Mouse (Mus musculus) MEL (cell line): Measurements from ENCODE around the gene Nars2. TPM values are rescaled to one million over a fixed set of nuclear protein-coding genes. Genes with fewer than 3 reads are reported as not detected.
A peak's percentile ranks its signal among the peaks of the same experiment; 100 is the strongest.

Experiments used
- DNase-seq: peaks from one replicate; pipeline ENCODE4 v3.0.0; 2011; ENCODE audit warnings: low read depth, low spot score
- H3K27ac ChIP-seq: 2 replicates; pipeline ENCODE4 v1.5.1; 2012; ENCODE audit warnings: low read depth, mild to moderate bottlenecking, control low read depth, low read length, moderate library complexity; ENCODE audit not compliant: control insufficient read depth
- H3K27me3 ChIP-seq, 2 experiments: fragments of 150-350 bp in 1 of 2; sonication (generic) in 1 of 2; 2 replicates each; pipeline ENCODE4 v1.6.1; 2012; ENCODE audit warnings: low read length in 2 of 2, mild to moderate bottlenecking in 2 of 2, improper control_type of control experiment in 1 of 2, moderate library complexity in 1 of 2; ENCODE audit not compliant: insufficient read depth in 2 of 2, control insufficient read depth in 1 of 2
- H3K36me3 ChIP-seq, 2 experiments: 2 replicates each; pipeline ENCODE4 v1.6.1; 2012 to 2014; ENCODE audit warnings: low read length in 2 of 2, improper control_type of control experiment in 1 of 2, inconsistent platforms in 1 of 2, mild to moderate bottlenecking in 1 of 2; ENCODE audit not compliant: insufficient read depth in 2 of 2, control insufficient read depth in 1 of 2
- H3K4me1 ChIP-seq, 2 experiments: fragments of 150-350 bp in 1 of 2; sonication (generic) in 1 of 2; 2 replicates each; pipeline ENCODE4 v1.6.1; 2012; ENCODE audit warnings: low read length in 2 of 2, improper control_type of control experiment in 1 of 2, mild to moderate bottlenecking in 1 of 2; ENCODE audit not compliant: insufficient read depth in 2 of 2, control insufficient read depth in 1 of 2
- H3K4me3 ChIP-seq, 2 experiments: fragments of 150-350 bp in 1 of 2; sonication (generic) in 1 of 2; 2 replicates each; pipeline ENCODE4 v1.5.1; 2012; ENCODE audit warnings: low read depth in 2 of 2, low read length in 2 of 2, mild to moderate bottlenecking in 2 of 2, moderate library complexity in 2 of 2, control low read depth in 1 of 2, improper control_type of control experiment in 1 of 2; ENCODE audit not compliant: control insufficient read depth in 1 of 2, insufficient read depth in 1 of 2
- H3K79me2 ChIP-seq: 2 replicates; pipeline ENCODE4 v1.6.1; 2012; ENCODE audit warnings: mild to moderate bottlenecking, low read length, moderate library complexity; ENCODE audit not compliant: control insufficient read depth, poor library complexity, insufficient read depth
- H3K9ac ChIP-seq: 2 replicates; pipeline ENCODE4 v1.6.1; 2012; ENCODE audit warnings: low read depth, mild to moderate bottlenecking, control low read depth, low read length, moderate library complexity; ENCODE audit not compliant: control insufficient read depth, poor library complexity, severe bottlenecking
- H3K9me3 ChIP-seq: fragments of 150-350 bp; sonication (generic); replicated peaks from 2 replicates; pipeline ENCODE4 v1.6.1; 2012; ENCODE audit warnings: mild to moderate bottlenecking, low read length, improper control_type of control experiment, moderate library complexity; ENCODE audit not compliant: insufficient read depth
- CHD1 ChIP-seq: IDR thresholded peaks from 2 replicates; pipeline ENCODE4 v1.6.1; 2012; ENCODE audit warnings: low read depth, mild to moderate bottlenecking, inconsistent platforms, low read length, improper control_type of control experiment
- CHD2 ChIP-seq: IDR thresholded peaks from 2 replicates; pipeline ENCODE4 v1.6.1; 2011; ENCODE audit warnings: low read length, improper control_type of control experiment
- E2F4 ChIP-seq: IDR thresholded peaks from 2 replicates; pipeline ENCODE4 v1.6.1; 2011; ENCODE audit warnings: low read depth, low read length, improper control_type of control experiment, borderline replicate concordance
- ELF1 ChIP-seq: IDR thresholded peaks from 2 replicates; pipeline ENCODE4 v1.6.1; 2014; ENCODE audit warnings: low read depth, mild to moderate bottlenecking, inconsistent platforms, low read length, improper control_type of control experiment, moderate library complexity
- ETS1 ChIP-seq: IDR thresholded peaks from 2 replicates; pipeline ENCODE4 v1.6.1; 2012; ENCODE audit warnings: low read depth, mild to moderate bottlenecking, inconsistent platforms, low read length, improper control_type of control experiment, moderate library complexity
- KAT2A ChIP-seq: conservative IDR thresholded peaks from 2 replicates; pipeline ENCODE4 v1.6.1; 2012; ENCODE audit warnings: low read depth, low read length, improper control_type of control experiment, inconsistent platforms
- MAFK ChIP-seq: IDR thresholded peaks from 2 replicates; pipeline ENCODE4 v1.6.1; 2011; ENCODE audit warnings: low read depth, mild to moderate bottlenecking, low read length, improper control_type of control experiment, borderline replicate concordance
- NRF1 ChIP-seq: IDR thresholded peaks from 2 replicates; pipeline ENCODE4 v1.6.1; 2014; ENCODE audit warnings: low read depth, mild to moderate bottlenecking, inconsistent platforms, low read length, improper control_type of control experiment, moderate library complexity; ENCODE audit not compliant: poor library complexity, insufficient read depth, severe bottlenecking
- POLR2AphosphoS5 ChIP-seq: IDR thresholded peaks from 2 replicates; pipeline ENCODE4 v1.6.1; 2012; ENCODE audit warnings: low read depth, borderline replicate concordance, mild to moderate bottlenecking, inconsistent platforms, low read length, moderate library complexity, mixed read lengths
- RCOR1 ChIP-seq: IDR thresholded peaks from 2 replicates; pipeline ENCODE4 v1.6.1; 2012; ENCODE audit warnings: low read depth, mild to moderate bottlenecking, inconsistent platforms, low read length, improper control_type of control experiment
- ZC3H11A ChIP-seq: IDR thresholded peaks from 2 replicates; pipeline ENCODE4 v1.6.1; 2012; ENCODE audit warnings: low read depth, mild to moderate bottlenecking, inconsistent platforms, low read length, improper control_type of control experiment
- ZMIZ1 ChIP-seq: IDR thresholded peaks from 2 replicates; pipeline ENCODE4 v1.6.1; 2012; ENCODE audit warnings: low read depth, mild to moderate bottlenecking, inconsistent platforms, low read length, improper control_type of control experiment, moderate library complexity
- ZNF384 ChIP-seq: IDR thresholded peaks from 2 replicates; pipeline ENCODE4 v1.6.1; 2012; ENCODE audit warnings: low read depth, mild to moderate bottlenecking, inconsistent platforms, low read length, improper control_type of control experiment
- polyA plus RNA-seq, 2 experiments: library from polyadenylated mRNA; stranded (reverse) in 1 of 2; unstranded in 1 of 2; fragments of >175 nt in 1 of 2; fragments of >200 nt in 1 of 2; gene quantifications; 2 replicates each; pipeline versions ENCODE4 v1.2.1 to v1.2.4; 2012; ENCODE audit warnings: low replicate concordance in 2 of 2, low read depth in 1 of 2; ENCODE audit not compliant: insufficient read length in 2 of 2, insufficient read depth in 1 of 2, missing spikeins in 1 of 2
- total RNA-seq: library from RNA; depleted of rRNA; stranded (reverse); fragments of 300-350 nt; gene quantifications from 2 replicates; pipeline ENCODE4 v1.2.3, GENCODE M21; 2012

Nars2 gene
- total and polyA plus RNA-seq, 3 experiments: 14.7 to 22.9 TPM; not detected in 1

GRCm38 (mm10) chr7:97074974-97075373 lies 123.7 kb downstream of the Nars2 start:
- Histone ChIP-seq H3K4me3 (no peak overlapping the region), H3K36me3 (peaks cover 0 to 9% of the 10 kb centered on the region in 2 experiments; a peak in 2 of 4 replicates), H3K4me1 (peaks cover 5 to 7% of the 10 kb centered on the region in 2 experiments; a peak in 3 of 4 replicates), H3K27ac (no peak overlapping the region), H3K9ac (no peak overlapping the region), H3K9me3 (no peaks in the 10 kb centered on the region), H3K79me2 (no peaks in the 10 kb centered on the region), H3K27me3 (no peaks in the 10 kb centered on the region)
- DNase-seq: no peak
- TF ChIP-seq ZNF384: peak; percentile 27; the same call in 1 of the 2 replicates
- TF ChIP-seq RCOR1: no peak
- TF ChIP-seq POLR2AphosphoS5: no peak
- peak; percentile 27; the same call in 1 of the 2 replicates for TF ChIP-seq ETS1

DNA sequence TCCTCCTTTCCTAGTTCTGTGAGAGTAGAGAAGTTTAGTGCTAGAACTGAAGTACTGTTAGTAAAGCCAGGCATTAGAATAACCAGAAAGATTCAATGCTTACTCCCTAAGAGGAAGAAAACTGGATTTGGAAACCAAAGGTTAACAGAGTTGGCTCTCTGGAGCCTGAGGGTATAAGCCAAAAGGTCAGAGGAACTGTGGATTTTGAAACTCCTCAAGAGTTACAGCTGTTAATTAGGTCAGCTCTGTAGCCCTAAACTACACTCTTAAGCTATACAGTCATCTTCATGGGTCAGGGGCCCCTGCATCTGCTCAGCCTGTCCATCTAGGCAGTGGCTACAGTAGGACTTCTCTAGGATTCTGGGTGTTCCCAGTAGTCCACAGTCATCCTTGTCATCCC lies 125.7 kb downstream of the Nars2 start:
- H3K36me3 ChIP-seq: 0 out of 4 replicates have a peak, but pooled peaks cover 0 to 3% of the 10 kb centered on the region in 2 experiments
- no peaks in the 10 kb centered on the region for H3K27me3 ChIP-seq
- H3K4me1 ChIP-seq: peaks cover 0 to 5% of the 10 kb centered on the region in 2 experiments; a peak in 1 of 4 replicates
- no peaks in the 10 kb centered on the region for H3K9me3 ChIP-seq
- H3K9ac ChIP-seq: no peak overlapping the region
- H3K4me3 ChIP-seq: no peak overlapping the region
- H3K79me2 ChIP-seq: peaks cover 4% of the 10 kb centered on the region; the same call in 1 of the 2 replicates
- DNase-seq: no peak
- no peak overlapping the region for H3K27ac ChIP-seq
- no peak for TF ChIP-seq CHD2
- TF ChIP-seq NRF1: no peak
- TF ChIP-seq CHD1: no peak
- TF ChIP-seq ZMIZ1: no peak
- no peak for TF ChIP-seq MAFK
- TF ChIP-seq E2F4: no peak

DNA sequence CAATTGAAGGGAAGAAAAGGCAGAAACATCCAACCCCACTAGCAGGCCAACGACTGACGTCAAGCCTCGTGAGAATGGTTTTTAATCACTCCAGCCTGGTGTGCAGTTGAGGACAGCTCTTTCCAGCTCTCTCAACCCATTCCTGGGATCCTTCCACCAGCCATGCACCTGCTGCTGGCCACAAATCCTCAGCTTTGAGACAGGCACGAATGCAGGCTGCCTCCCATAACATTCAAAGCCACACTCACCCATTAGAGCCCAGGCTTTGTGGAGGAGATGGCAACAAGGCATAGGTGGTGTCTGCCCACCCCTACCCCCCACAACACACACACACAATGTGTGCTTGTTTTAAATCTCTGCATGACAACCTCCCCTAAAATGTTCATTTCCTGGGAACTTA lies 127.4 kb downstream of the Nars2 start:
- no peaks in the 10 kb centered on the region for H3K9me3 ChIP-seq
- TF ChIP-seq ZC3H11A: no peak
- no peak for TF ChIP-seq KAT2A
- TF ChIP-seq MAFK: no peak
- TF ChIP-seq POLR2AphosphoS5: no peak
- no peak for TF ChIP-seq ELF1
- no peak for TF ChIP-seq NRF1
- no peak overlapping the region for H3K9ac ChIP-seq
- no peak for DNase-seq
- H3K4me1 ChIP-seq: peaks cover 0 to 14% of the 10 kb centered on the region in 2 experiments; a peak in 3 of 4 replicates
- H3K27me3 ChIP-seq: no peaks in the 10 kb centered on the region
- H3K36me3 ChIP-seq: peaks cover 0 to 12% of the 10 kb centered on the region in 2 experiments; a peak in 2 of 4 replicates
- no peak overlapping the region for H3K4me3 ChIP-seq
- no peak overlapping the region for H3K27ac ChIP-seq
- H3K79me2 ChIP-seq: peaks cover 18% of the 10 kb centered on the region
